Mouse (Mus musculus) MEL (cell line): ENCODE data around the gene Serinc5. TPM values are rescaled to one million over a fixed set of nuclear protein-coding genes. Genes with fewer than 3 reads are reported as not detected.
A peak's percentile ranks its signal among the peaks of the same experiment; 100 is the strongest.

Experiments
- DNase-seq: peaks from one replicate; pipeline ENCODE4 v3.0.0; 2011; ENCODE audit warnings: low read depth, low spot score
- H3K27ac ChIP-seq: 2 replicates; pipeline ENCODE4 v1.5.1; 2012; ENCODE audit warnings: low read depth, mild to moderate bottlenecking, control low read depth, low read length, moderate library complexity; ENCODE audit not compliant: control insufficient read depth
- H3K27me3 ChIP-seq, 2 experiments: fragments of 150-350 bp in 1 of 2; sonication (generic) in 1 of 2; 2 replicates each; pipeline ENCODE4 v1.6.1; 2012; ENCODE audit warnings: low read length in 2 of 2, mild to moderate bottlenecking in 2 of 2, improper control_type of control experiment in 1 of 2, moderate library complexity in 1 of 2; ENCODE audit not compliant: insufficient read depth in 2 of 2, control insufficient read depth in 1 of 2
- H3K36me3 ChIP-seq, 2 experiments: 2 replicates each; pipeline ENCODE4 v1.6.1; 2012 to 2014; ENCODE audit warnings: low read length in 2 of 2, improper control_type of control experiment in 1 of 2, inconsistent platforms in 1 of 2, mild to moderate bottlenecking in 1 of 2; ENCODE audit not compliant: insufficient read depth in 2 of 2, control insufficient read depth in 1 of 2
- H3K4me1 ChIP-seq, 2 experiments: fragments of 150-350 bp in 1 of 2; sonication (generic) in 1 of 2; 2 replicates each; pipeline ENCODE4 v1.6.1; 2012; ENCODE audit warnings: low read length in 2 of 2, improper control_type of control experiment in 1 of 2, mild to moderate bottlenecking in 1 of 2; ENCODE audit not compliant: insufficient read depth in 2 of 2, control insufficient read depth in 1 of 2
- H3K4me3 ChIP-seq, 2 experiments: fragments of 150-350 bp in 1 of 2; sonication (generic) in 1 of 2; 2 replicates each; pipeline ENCODE4 v1.5.1; 2012; ENCODE audit warnings: low read depth in 2 of 2, low read length in 2 of 2, mild to moderate bottlenecking in 2 of 2, moderate library complexity in 2 of 2, control low read depth in 1 of 2, improper control_type of control experiment in 1 of 2; ENCODE audit not compliant: control insufficient read depth in 1 of 2, insufficient read depth in 1 of 2
- H3K79me2 ChIP-seq: 2 replicates; pipeline ENCODE4 v1.6.1; 2012; ENCODE audit warnings: mild to moderate bottlenecking, low read length, moderate library complexity; ENCODE audit not compliant: control insufficient read depth, poor library complexity, insufficient read depth
- H3K9ac ChIP-seq: 2 replicates; pipeline ENCODE4 v1.6.1; 2012; ENCODE audit warnings: low read depth, mild to moderate bottlenecking, control low read depth, low read length, moderate library complexity; ENCODE audit not compliant: control insufficient read depth, poor library complexity, severe bottlenecking
- H3K9me3 ChIP-seq: fragments of 150-350 bp; sonication (generic); replicated peaks from 2 replicates; pipeline ENCODE4 v1.6.1; 2012; ENCODE audit warnings: mild to moderate bottlenecking, low read length, improper control_type of control experiment, moderate library complexity; ENCODE audit not compliant: insufficient read depth
- CTCF ChIP-seq, 3 experiments: IDR thresholded peaks in 2 of 3; conservative IDR thresholded peaks in 1 of 3; 2 replicates each; pipeline ENCODE4 v1.5.1; 2011 to 2012; ENCODE audit warnings: low read length in 3 of 3, low read depth in 2 of 3, mild to moderate bottlenecking in 2 of 3, improper control_type of control experiment in 1 of 3, inconsistent platforms in 1 of 3, mixed read lengths in 1 of 3, moderate library complexity in 1 of 3; ENCODE audit not compliant: control insufficient read depth in 1 of 3, insufficient read depth in 1 of 3, poor library complexity in 1 of 3, severe bottlenecking in 1 of 3
- EP300 ChIP-seq, 2 experiments: IDR thresholded peaks; 2 replicates each; pipeline ENCODE4 v1.6.1; 2011; ENCODE audit warnings: improper control_type of control experiment in 2 of 2, low read length in 2 of 2, low read depth in 1 of 2, mild to moderate bottlenecking in 1 of 2
- HCFC1 ChIP-seq: IDR thresholded peaks from 2 replicates; pipeline ENCODE4 v1.6.1; 2012; ENCODE audit warnings: low read depth, mild to moderate bottlenecking, inconsistent platforms, low read length, improper control_type of control experiment, moderate library complexity
- JUND ChIP-seq: IDR thresholded peaks from 2 replicates; pipeline ENCODE4 v1.6.1; 2011; ENCODE audit warnings: low read depth, mild to moderate bottlenecking, improper control_type of control experiment, low read length
- MAFK ChIP-seq: IDR thresholded peaks from 2 replicates; pipeline ENCODE4 v1.6.1; 2011; ENCODE audit warnings: low read depth, mild to moderate bottlenecking, low read length, improper control_type of control experiment, borderline replicate concordance
- MAX ChIP-seq: IDR thresholded peaks from 2 replicates; pipeline ENCODE4 v1.6.1; 2011; ENCODE audit warnings: low read length, improper control_type of control experiment
- MYC ChIP-seq: IDR thresholded peaks from 2 replicates; pipeline ENCODE4 v1.6.1; 2011; ENCODE audit warnings: low read depth, mild to moderate bottlenecking, low read length, improper control_type of control experiment, moderate library complexity
- NELFE ChIP-seq: IDR thresholded peaks from 2 replicates; pipeline ENCODE4 v1.6.1; 2011; ENCODE audit warnings: low read depth, low read length, improper control_type of control experiment
- NRF1 ChIP-seq: IDR thresholded peaks from 2 replicates; pipeline ENCODE4 v1.6.1; 2014; ENCODE audit warnings: low read depth, mild to moderate bottlenecking, inconsistent platforms, low read length, improper control_type of control experiment, moderate library complexity; ENCODE audit not compliant: poor library complexity, insufficient read depth, severe bottlenecking
- POLR2AphosphoS2 ChIP-seq: IDR thresholded peaks from 2 replicates; pipeline ENCODE4 v1.6.1; 2011; ENCODE audit warnings: low read length, improper control_type of control experiment
- RAD21 ChIP-seq: IDR thresholded peaks from 2 replicates; pipeline ENCODE4 v1.6.1; 2011; ENCODE audit warnings: mild to moderate bottlenecking, low read depth, low read length, improper control_type of control experiment
- SIN3A ChIP-seq: IDR thresholded peaks from 2 replicates; pipeline ENCODE4 v1.6.1; 2012; ENCODE audit warnings: low read length, improper control_type of control experiment, inconsistent platforms
- SMC3 ChIP-seq: IDR thresholded peaks from 2 replicates; pipeline ENCODE4 v1.6.1; 2011; ENCODE audit warnings: low read depth, low read length, improper control_type of control experiment
- USF2 ChIP-seq, 2 experiments: IDR thresholded peaks; 2 replicates each; pipeline ENCODE4 v1.6.1; 2011 to 2012; ENCODE audit warnings: improper control_type of control experiment in 2 of 2, low read length in 2 of 2, borderline replicate concordance in 1 of 2, inconsistent platforms in 1 of 2, low read depth in 1 of 2, mild to moderate bottlenecking in 1 of 2; ENCODE audit not compliant: insufficient read depth in 1 of 2
- ZC3H11A ChIP-seq: IDR thresholded peaks from 2 replicates; pipeline ENCODE4 v1.6.1; 2012; ENCODE audit warnings: low read depth, mild to moderate bottlenecking, inconsistent platforms, low read length, improper control_type of control experiment
- ZKSCAN1 ChIP-seq: IDR thresholded peaks from 2 replicates; pipeline ENCODE4 v1.6.1; 2012; ENCODE audit warnings: low read depth, mild to moderate bottlenecking, inconsistent platforms, low read length, improper control_type of control experiment, moderate library complexity
- ZNF384 ChIP-seq: IDR thresholded peaks from 2 replicates; pipeline ENCODE4 v1.6.1; 2012; ENCODE audit warnings: low read depth, mild to moderate bottlenecking, inconsistent platforms, low read length, improper control_type of control experiment
- polyA plus RNA-seq, 2 experiments: library from polyadenylated mRNA; stranded (reverse) in 1 of 2; unstranded in 1 of 2; fragments of >175 nt in 1 of 2; fragments of >200 nt in 1 of 2; gene quantifications; 2 replicates each; pipeline versions ENCODE4 v1.2.1 to v1.2.4; 2012; ENCODE audit warnings: low replicate concordance in 2 of 2, low read depth in 1 of 2; ENCODE audit not compliant: insufficient read length in 2 of 2, insufficient read depth in 1 of 2, missing spikeins in 1 of 2
- total RNA-seq: library from RNA; depleted of rRNA; stranded (reverse); fragments of 300-350 nt; gene quantifications from 2 replicates; pipeline ENCODE4 v1.2.3, GENCODE M21; 2012

Gene Serinc5
- total and polyA plus RNA-seq, 3 experiments: 4.0 to 8.8 TPM; not detected in 1

DNA sequence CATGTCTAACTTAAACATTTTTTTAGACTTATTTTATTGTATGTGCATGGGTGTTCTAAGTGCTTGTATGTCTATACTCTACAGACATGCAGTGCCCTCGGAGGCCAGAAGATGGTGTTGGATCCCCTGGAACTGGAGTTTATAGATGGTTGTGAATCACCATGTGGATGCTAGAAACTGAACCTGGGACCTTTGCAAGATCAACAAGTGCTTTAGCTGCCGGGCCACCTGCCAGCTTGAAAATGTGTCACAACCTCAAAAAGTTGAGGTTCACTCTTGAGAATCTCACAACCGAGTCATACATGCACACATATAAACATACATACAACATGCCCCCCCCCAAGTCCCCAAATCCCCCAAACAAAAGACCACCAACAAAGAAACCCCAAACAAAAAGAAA, 129.0 kb downstream of the Serinc5 start:
- Histone ChIP-seq H3K79me2 (no peaks in the 10 kb centered on the region), H3K27me3 (no peaks in the 10 kb centered on the region), H3K9ac (no peak overlapping the region), H3K36me3 (peaks cover 0 to 8% of the 10 kb centered on the region in 2 experiments; a peak in 2 of 4 replicates), H3K4me1 (peaks cover 3 to 10% of the 10 kb centered on the region in 2 experiments), H3K9me3 (no peaks in the 10 kb centered on the region), H3K27ac (no peak overlapping the region), H3K4me3 (no peak overlapping the region)
- TF ChIP-seq CTCF (IDR thresholded peaks at IDR 0.05 in 2 of 3, conservative IDR thresholded peaks at IDR 0.05 in 1 of 3; ENCODE audit: control insufficient read depth in 1 of 3, insufficient read depth in 1 of 3, low read depth in 2 of 3, low read length in 3 of 3, poor library complexity in 1 of 3, severe bottlenecking in 1 of 3) (peak in 1 of 3 experiments; percentile 20; a peak in 1 of 6 replicates), MAFK (no peak)
- peak; percentile 28 for DNase-seq

DNA sequence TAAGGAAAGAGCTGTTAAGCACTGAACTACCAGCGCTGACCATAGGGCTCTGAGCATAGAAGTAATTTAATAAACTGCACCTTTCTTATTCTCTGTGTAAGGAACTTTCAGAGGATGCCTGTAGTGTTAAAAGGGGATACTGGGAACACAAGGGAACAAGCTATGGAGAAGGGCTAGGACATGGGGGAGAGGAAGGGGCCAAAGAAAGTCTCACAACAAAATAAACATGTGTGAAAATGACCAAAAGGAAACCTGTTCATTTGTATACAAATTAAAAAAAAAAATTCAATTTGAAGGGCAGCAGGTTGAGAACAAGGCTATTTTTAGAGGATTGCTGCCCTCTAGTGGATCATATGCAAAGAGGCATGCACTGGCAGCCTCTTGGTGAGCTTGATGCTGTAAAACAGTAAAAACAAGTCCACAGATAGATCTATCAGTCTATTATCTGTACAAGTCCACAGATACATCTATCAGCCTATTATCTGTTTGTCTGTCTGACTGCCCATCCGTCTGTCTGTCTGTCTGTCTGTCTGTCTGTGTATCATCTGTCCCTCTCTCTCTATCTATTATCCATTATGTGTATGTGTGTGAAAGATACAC, 129.9 kb downstream of the Serinc5 start:
- TF ChIP-seq RAD21 (peak; percentile 95), JUND (no peak), MYC (peak; percentile 68; the same call in 1 of the 2 replicates), NRF1 (no peak), MAX (0 out of 2 replicates have a peak, but pooled peaks have one; percentile 65), ZC3H11A (peak; percentile 91), HCFC1 (no peak), USF2 (IDR thresholded peaks at IDR 0.05; ENCODE audit: borderline replicate concordance in 1 of 2, insufficient read depth in 1 of 2, low read depth in 1 of 2, low read length in 2 of 2) (no peak), NELFE (no peak), CTCF (IDR thresholded peaks at IDR 0.05 in 2 of 3, conservative IDR thresholded peaks at IDR 0.05 in 1 of 3; ENCODE audit: control insufficient read depth in 1 of 3, insufficient read depth in 1 of 3, low read depth in 2 of 3, low read length in 3 of 3, poor library complexity in 1 of 3, severe bottlenecking in 1 of 3) (peak; percentile 67 to 91 (median 77)), ZNF384 (peak; percentile 88), POLR2AphosphoS2 (no peak), ZKSCAN1 (no peak), EP300 (IDR thresholded peaks at IDR 0.05; ENCODE audit: low read depth in 1 of 2, low read length in 2 of 2) (no peak), SMC3 (peak; percentile 87), SIN3A (peak; percentile 53; the same call in 1 of the 2 replicates)
- no peaks in the 10 kb centered on the region for H3K9me3 ChIP-seq
- H3K79me2 ChIP-seq: no peaks in the 10 kb centered on the region
- no peaks in the 10 kb centered on the region for H3K27me3 ChIP-seq
- H3K9ac ChIP-seq: no peak overlapping the region
- H3K4me1 ChIP-seq: peaks cover 3 to 10% of the 10 kb centered on the region in 2 experiments
- peaks cover 0 to 8% of the 10 kb centered on the region in 2 experiments; a peak in 2 of 4 replicates for H3K36me3 ChIP-seq
- DNase-seq: peak; percentile 79
- H3K4me3 ChIP-seq: no peak overlapping the region
- H3K27ac ChIP-seq: no peak overlapping the region
